Mouse (Mus musculus): ENCODE measurements around the gene Ormdl1. TPM values are rescaled to one million over a fixed set of nuclear protein-coding genes. Genes with fewer than 3 reads are reported as not detected.

Ormdl1 gene
- total RNA-seq, 2 experiments from 2014 or later: 7.3 to 8.3 TPM

Other genes with a start within 250 kb of the Ormdl1 start
- under 1 TPM; 0.41 to 0.62 TPM for gene Mstn, start 235.5 kb upstream of the Ormdl1 start, total RNA-seq (2021)
- gene 1700019A02Rik, start 109.5 kb upstream of the Ormdl1 start, total RNA-seq (2021): not detected
- 10 to 100 TPM; 21.2 to 22.0 TPM for gene Pms1, start 77 bp upstream of the Ormdl1 start, total RNA-seq (2021)
- 1 to 10 TPM in 1 of 2 experiments, not detected in 1; 1.1 TPM for gene Gm28778, start within 50 bp of the Ormdl1 start, total RNA-seq (2021)
- 10 to 100 TPM; 21.4 to 22.2 TPM for gene Osgepl1, start 16.5 kb downstream of the Ormdl1 start, total RNA-seq (2021)
- gene Asdurf, start 55.5 kb downstream of the Ormdl1 start, total RNA-seq (2021): not detected
- gene Gm28551, start 55.6 kb downstream of the Ormdl1 start, total RNA-seq (2021): under 1 TPM in 1 of 2 experiments, not detected in 1; 0.25 TPM
- gene Asnsd1, start 55.7 kb downstream of the Ormdl1 start, total RNA-seq (2021): 10 to 100 TPM; 23.3 to 26.4 TPM